Mouse (Mus musculus) C2C12 (cell line): ENCODE measurements around the gene Aifm3. TPM values are rescaled to one million over a fixed set of nuclear protein-coding genes. Genes with fewer than 3 reads are reported as not detected.
"Not testable (repeated sequence)": the region's sequence is repeated elsewhere in the genome, so short reads cannot be mapped to it uniquely, and the experiment has no call there.

ENCODE experiments used
- H3K27me3 ChIP-seq: one replicate; pipeline ENCODE4 v1.6.1; 2011; ENCODE audit not compliant: control insufficient read depth, insufficient read depth, insufficient read length
- H3K36me3 ChIP-seq: one replicate; pipeline ENCODE4 v1.6.1; 2011; ENCODE audit not compliant: control insufficient read depth, insufficient read depth
- H3K4me3 ChIP-seq: one replicate; pipeline ENCODE4 v1.5.1; 2011; ENCODE audit warnings: mild to moderate bottlenecking, control low read depth; ENCODE audit not compliant: poor library complexity, insufficient read depth, severe bottlenecking
- H3K79me2 ChIP-seq: one replicate; pipeline ENCODE4 v1.6.1; 2011; ENCODE audit not compliant: control insufficient read depth, insufficient read depth
- H3K79me3 ChIP-seq: one replicate; pipeline ENCODE4 v1.6.1; 2011; ENCODE audit warnings: low read depth, control low read depth
- H3ac ChIP-seq: one replicate; pipeline ENCODE3; 2011; ENCODE audit warnings: low read depth; ENCODE audit not compliant: control insufficient read depth, insufficient read length
- CEBPB ChIP-seq: IDR thresholded peaks from one replicate; pipeline ENCODE4 v1.6.1; 2011; ENCODE audit warnings: low read depth, mild to moderate bottlenecking, control low read depth, moderate library complexity
- CTCF ChIP-seq: IDR thresholded peaks from one replicate; pipeline ENCODE4 v1.5.1; 2011; ENCODE audit not compliant: control insufficient read depth, insufficient read depth, insufficient read length
- FOSL1 ChIP-seq: IDR thresholded peaks from one replicate; pipeline ENCODE4 v1.8.0; 2011; ENCODE audit warnings: mild to moderate bottlenecking, low read length; ENCODE audit not compliant: poor library complexity, insufficient read depth, severe bottlenecking
- MAX ChIP-seq: IDR thresholded peaks from one replicate; pipeline ENCODE4 v1.6.1; 2011; ENCODE audit warnings: mild to moderate bottlenecking, control low read depth
- MYOD1 ChIP-seq: IDR thresholded peaks from one replicate; pipeline ENCODE4 v1.6.1; 2011; ENCODE audit warnings: low read depth; ENCODE audit not compliant: control insufficient read depth, insufficient read length
- MYOG ChIP-seq: IDR thresholded peaks from one replicate; pipeline ENCODE4 v1.6.1; 2011; ENCODE audit not compliant: control insufficient read depth, insufficient read length; ENCODE audit errors: extremely low read depth
- USF1 ChIP-seq: IDR thresholded peaks from one replicate; pipeline ENCODE4 v1.6.1; 2011; ENCODE audit warnings: low read depth, mild to moderate bottlenecking, control low read depth, moderate library complexity
- polyA plus RNA-seq: library from polyadenylated mRNA; unstranded; fragments of >200 nt; fragmentation: generic; extraction: Trizol; gene quantifications from one replicate; pipeline ENCODE4 v1.2.1, GENCODE M21; 2012; ENCODE audit warnings: missing spikeins

The Aifm3 gene
- polyA plus RNA-seq, 1 experiment: not detected

DNA sequence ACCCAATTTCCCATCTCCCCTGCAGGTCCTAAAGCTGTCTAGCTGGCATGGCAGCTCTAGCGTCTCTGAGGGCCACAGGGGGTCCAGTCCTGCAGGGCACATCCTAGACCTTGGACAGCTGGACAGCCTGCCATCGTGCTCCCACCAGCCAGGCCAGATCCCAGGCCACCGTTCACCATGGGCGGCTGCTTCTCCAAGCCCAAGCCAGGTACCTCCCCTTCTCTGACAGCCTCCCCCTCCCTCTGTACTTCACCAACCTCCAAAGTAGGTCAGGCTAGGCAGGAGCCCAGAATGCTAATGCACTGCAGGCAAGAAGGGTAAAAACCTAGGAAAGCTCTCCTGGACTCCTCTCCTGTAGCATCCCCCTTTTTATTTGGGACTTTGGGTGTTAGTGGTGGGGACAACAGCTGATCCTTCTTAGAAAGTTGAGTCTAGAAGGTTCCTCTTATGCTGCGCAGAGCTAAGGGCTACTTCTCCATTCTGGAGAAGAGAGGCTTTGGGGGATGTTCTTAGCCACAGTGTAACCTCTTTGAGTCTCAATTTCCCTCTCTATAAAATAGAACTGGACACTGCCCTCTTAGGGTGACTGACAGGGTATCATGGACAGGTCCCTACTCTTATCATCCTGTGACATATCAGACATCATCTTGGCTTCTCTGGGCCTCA, 2.6 kb downstream of the Aifm3 start:
- H3K36me3 ChIP-seq: peaks cover 7% of the 10 kb centered on the region
- no peaks in the 10 kb centered on the region for H3K79me3 ChIP-seq
- no peak overlapping the region for H3K4me3 ChIP-seq
- H3K27me3 ChIP-seq: no peaks in the 10 kb centered on the region
- no peak overlapping the region for H3ac ChIP-seq
- no peaks in the 10 kb centered on the region for H3K79me2 ChIP-seq
- TF ChIP-seq MYOG (no peak), FOSL1 (no peak), MYOD1 (no peak), CEBPB (no peak), USF1 (no peak), CTCF (no peak), MAX (no peak)

DNA sequence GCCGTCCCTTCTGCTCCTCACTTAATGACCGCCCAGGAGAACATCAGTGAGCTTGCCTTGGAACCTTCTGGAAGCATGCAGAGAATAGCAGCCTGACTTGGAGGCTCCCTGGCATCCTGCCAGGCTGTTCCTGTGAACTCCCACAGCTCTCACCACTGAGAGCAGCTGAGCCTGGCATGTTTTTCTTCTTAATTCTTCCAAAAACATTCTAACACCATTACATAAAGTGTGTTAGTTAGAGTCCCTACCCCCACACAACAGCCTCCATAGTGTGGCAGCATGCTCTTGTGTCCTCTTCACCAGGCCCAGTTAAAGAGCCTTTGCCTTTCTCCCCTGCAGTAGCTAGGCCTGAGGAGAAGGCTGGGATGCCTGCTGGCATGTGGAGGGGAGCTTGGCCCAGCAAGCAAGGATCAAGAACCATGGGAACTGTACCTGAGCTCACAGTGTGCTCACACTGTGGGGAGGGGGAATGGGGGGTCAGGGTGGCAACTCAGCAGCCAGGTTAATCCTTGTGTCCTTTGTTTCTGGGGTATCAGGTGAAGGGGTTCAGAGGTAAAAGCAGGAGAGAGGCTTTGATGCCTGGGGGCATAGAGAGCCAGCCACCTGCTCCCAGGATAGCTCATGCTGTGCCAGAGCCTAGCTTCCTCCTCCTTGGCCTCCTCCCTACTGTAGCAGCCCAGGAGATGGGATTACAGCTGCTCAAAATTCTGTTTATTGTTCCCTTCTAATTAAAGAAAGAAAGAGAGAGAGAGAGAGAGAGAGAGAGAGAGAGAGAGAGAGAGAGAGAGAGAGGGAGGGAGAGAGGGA, 7.3 kb downstream of the Aifm3 start:
- Histone ChIP-seq H3K79me3 (no peaks in the 10 kb centered on the region), H3K79me2 (no peaks in the 10 kb centered on the region), H3K27me3 (peaks cover 15% of the 10 kb centered on the region), H3K4me3 (no peak overlapping the region), H3K36me3 (no peaks in the 10 kb centered on the region), H3ac (no peak overlapping the region)
- TF ChIP-seq MYOD1 (no peak), FOSL1 (no peak), MYOG (no peak), CEBPB (no peak), CTCF (no peak), USF1 (no peak), MAX (no peak)

DNA sequence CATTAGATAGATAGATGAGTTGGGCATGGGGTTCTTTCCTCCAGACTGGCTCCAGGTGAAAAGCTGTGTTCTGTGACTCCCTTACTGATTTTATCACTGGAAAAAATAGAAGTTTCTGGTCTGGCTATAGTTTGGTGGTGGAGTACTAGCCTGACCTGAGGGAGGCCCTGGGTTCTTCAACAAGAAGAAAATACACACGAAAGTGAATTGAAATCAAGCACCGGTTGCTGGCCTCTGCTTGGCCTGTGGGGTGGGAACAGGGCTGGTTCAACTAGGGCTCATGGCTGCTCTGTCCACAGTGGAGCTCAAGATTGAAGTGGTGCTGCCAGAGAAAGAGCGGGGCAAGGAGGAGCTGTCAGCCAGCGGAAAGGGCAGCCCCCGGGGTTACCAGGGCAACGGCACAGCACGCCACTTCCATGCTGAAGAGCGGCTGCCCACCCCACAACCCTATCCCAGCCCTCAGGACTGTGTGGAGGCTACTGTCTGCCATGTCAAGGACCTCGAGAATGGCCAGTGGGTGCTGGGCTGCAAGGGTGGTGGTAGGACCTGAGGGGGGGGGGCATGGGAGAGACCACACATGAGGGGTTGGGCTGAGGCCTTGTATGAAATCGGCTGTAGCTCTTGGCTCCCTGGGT, 10.0 kb downstream of the Aifm3 start:
- Histone ChIP-seq H3K27me3 (peaks cover 35% of the 10 kb centered on the region), H3K4me3 (no peak overlapping the region), H3ac (no peak overlapping the region), H3K79me2 (no peaks in the 10 kb centered on the region), H3K79me3 (no peaks in the 10 kb centered on the region), H3K36me3 (no peaks in the 10 kb centered on the region)
- no peak for TF ChIP-seq MYOD1
- TF ChIP-seq USF1: no peak
- TF ChIP-seq FOSL1: no peak
- no peak for TF ChIP-seq CEBPB
- TF ChIP-seq MYOG: no peak

DNA sequence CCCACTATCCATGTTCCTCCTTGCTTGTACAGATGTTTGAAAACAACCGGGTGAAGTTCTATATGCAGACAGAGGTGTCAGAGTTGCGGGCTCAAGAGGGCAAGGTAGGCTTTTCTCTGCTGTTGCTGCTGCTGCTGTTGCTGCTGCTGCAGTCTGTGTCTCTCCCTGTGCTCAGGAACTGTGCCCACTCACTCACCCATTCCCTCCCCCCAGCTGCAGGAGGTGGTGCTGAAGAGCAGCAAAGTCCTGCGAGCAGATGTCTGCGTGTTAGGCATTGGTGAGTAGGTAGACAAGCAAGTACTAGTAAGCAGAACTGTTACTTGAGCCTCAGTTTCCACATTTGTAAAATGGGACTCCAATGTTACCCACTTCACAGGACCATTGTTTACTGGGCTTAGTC, 13.3 kb downstream of the Aifm3 start:
- H3K36me3 ChIP-seq: no peaks in the 10 kb centered on the region
- no peak overlapping the region for H3ac ChIP-seq
- no peaks in the 10 kb centered on the region for H3K79me3 ChIP-seq
- H3K27me3 ChIP-seq: peaks cover 39% of the 10 kb centered on the region
- no peak for TF ChIP-seq MYOD1
- TF ChIP-seq CEBPB: no peak
- no peak for TF ChIP-seq MAX
- TF ChIP-seq FOSL1: no peak
- no peak for TF ChIP-seq CTCF
- no peak for TF ChIP-seq MYOG
- TF ChIP-seq USF1: no peak
- no peaks in the 10 kb centered on the region for H3K79me2 ChIP-seq
- no peak overlapping the region for H3K4me3 ChIP-seq

DNA sequence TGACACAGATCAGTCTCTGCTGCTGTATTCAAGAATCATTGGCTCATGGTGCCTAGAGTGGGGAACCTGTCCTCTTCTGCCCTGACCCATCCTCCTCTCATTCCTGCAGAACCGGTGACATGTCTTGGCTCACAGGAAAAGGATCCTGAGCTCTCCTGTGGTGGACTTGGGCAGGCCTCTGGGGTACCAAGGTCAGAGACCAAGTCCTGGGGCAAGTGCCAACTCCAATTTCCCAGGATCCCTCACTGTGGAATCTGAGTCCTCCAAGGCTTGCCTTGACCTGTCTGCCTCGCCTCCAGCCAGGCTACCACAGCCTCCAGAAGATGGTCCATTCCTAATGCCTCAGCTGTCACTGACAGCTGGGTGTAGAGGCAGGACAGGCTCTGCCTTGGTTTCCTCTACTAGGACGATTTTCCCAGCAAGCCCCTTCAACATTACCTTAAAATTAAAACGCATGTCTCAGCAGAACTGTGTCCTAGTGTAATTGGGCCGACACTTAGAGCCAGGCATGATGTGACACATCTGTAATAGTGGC, 17.7 kb downstream of the Aifm3 start:
- Histone ChIP-seq H3K4me3 (no peak overlapping the region), H3K36me3 (peaks cover 14% of the 10 kb centered on the region), H3ac (no peak overlapping the region), H3K27me3 (peaks cover 21% of the 10 kb centered on the region), H3K79me2 (peaks cover 16% of the 10 kb centered on the region), H3K79me3 (peaks cover 14% of the 10 kb centered on the region)
- TF ChIP-seq MYOG: no peak

DNA sequence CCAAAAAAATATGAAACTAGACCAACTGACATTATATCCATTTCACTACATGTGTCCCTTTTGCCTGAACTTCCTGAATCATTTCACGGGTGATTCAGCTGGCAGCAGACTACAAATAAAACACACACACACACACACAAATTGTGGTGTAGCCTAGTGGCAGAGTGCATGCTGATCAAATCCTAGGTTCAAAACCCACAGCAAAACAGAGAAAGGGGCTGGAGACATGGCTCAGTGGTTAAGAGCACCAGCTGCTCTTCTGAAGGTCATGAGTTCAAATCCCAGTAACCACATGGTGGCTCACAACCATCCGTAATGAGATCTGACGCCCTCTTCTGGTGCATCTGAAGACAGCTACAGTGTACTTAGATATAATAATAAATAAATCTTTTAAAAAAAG, 18.6 kb downstream of the Aifm3 start:
- Histone ChIP-seq H3K79me3 (peaks cover 14% of the 10 kb centered on the region), H3K36me3 (peaks cover 21% of the 10 kb centered on the region), H3K27me3 (peaks cover 12% of the 10 kb centered on the region), H3K4me3 (peak overlapping the region; percentile 63), H3K79me2 (peaks cover 16% of the 10 kb centered on the region)
- not testable (repeated sequence) for H3ac ChIP-seq
